Mouse (Mus musculus) liver, embryonic 13.5 days (tissue): ENCODE data around the gene A2m. TPM values are rescaled to one million over a fixed set of nuclear protein-coding genes. Genes with fewer than 3 reads are reported as not detected.

Experiments used
- polyA plus RNA-seq: library from polyadenylated mRNA; unstranded; fragments of >200 nt; fragmentation: Nextera tagmentation; extraction: Ambion mirVana; gene quantifications from 2 replicates; pipeline ENCODE4 v1.2.1, GENCODE M21; 2015

A2m gene
- polyA plus RNA-seq, 1 experiment from 2014 or later: 12.5 TPM

Other genes starting within 250 kb of the A2m start
- not detected in 2 replicates for gene Iqsec3, start 161.7 kb upstream of the A2m start, polyA plus RNA-seq
- not detected in 2 replicates for gene Gm7298, start 97.6 kb downstream of the A2m start, polyA plus RNA-seq
- 0.02 TPM in 1 of 2 replicates, not detected in the other for gene Mug1, start 203.2 kb downstream of the A2m start, polyA plus RNA-seq